Mouse (Mus musculus): ENCODE results near the gene Itprip. TPM values are rescaled to one million over a fixed set of nuclear protein-coding genes. Genes with fewer than 3 reads are reported as not detected.

Gene Itprip
- total and polyA plus RNA-seq, 2 experiments from 2014 or later = 1.5 to 3.5 TPM

GRCm38 (mm10) chr19:47885191-47885743 is 33.8 kb downstream of the Itprip start:
- ATAC-seq (ENCODE audit: low FRiP score) = no peak
- Histone ChIP-seq H3K9me3 (ENCODE audit: low read length) (no peaks in the 10 kb centered on the region), H3K27ac (ENCODE audit: low read depth, low read length) (no peak overlapping the region), H3K4me3 (ENCODE audit: low read depth, low read length) (no peak overlapping the region), H3K4me2 (ENCODE audit: low read depth, low read length, poor library complexity, severe bottlenecking) (no peak overlapping the region), H3K36me3 (ENCODE audit: insufficient read depth, low read length) (no peaks in the 10 kb centered on the region), H3K27me3 (ENCODE audit: insufficient read depth, low read length) (no peaks in the 10 kb centered on the region), H3K4me1 (ENCODE audit: insufficient read depth, low read length) (no peaks in the 10 kb centered on the region), H3K9ac (replicated peaks; ENCODE audit: low read length, poor library complexity, severe bottlenecking) (no peak overlapping the region)
- TF ChIP-seq CTCF (IDR thresholded peaks at IDR 0.05) = no peak
- DNase-seq (ENCODE audit: low spot score) = no peak
- WGBS = 74% methylated on average over 7 of the region's 7 CpGs

GRCm38 (mm10) chr19:47884296-47885085 is 34.6 kb downstream of the Itprip start:
- WGBS = 84% methylated on average over 13 of the region's 13 CpGs
- Histone ChIP-seq H3K27me3 (ENCODE audit: insufficient read depth, low read length) (no peaks in the 10 kb centered on the region), H3K4me1 (ENCODE audit: insufficient read depth, low read length) (no peaks in the 10 kb centered on the region), H3K9me3 (ENCODE audit: low read length) (no peaks in the 10 kb centered on the region), H3K4me2 (ENCODE audit: low read depth, low read length, poor library complexity, severe bottlenecking) (no peak overlapping the region), H3K36me3 (ENCODE audit: insufficient read depth, low read length) (no peaks in the 10 kb centered on the region), H3K4me3 (ENCODE audit: low read depth, low read length) (no peak overlapping the region), H3K9ac (replicated peaks; ENCODE audit: low read length, poor library complexity, severe bottlenecking) (no peak overlapping the region), H3K27ac (ENCODE audit: low read depth, low read length) (no peak overlapping the region)
- ATAC-seq (ENCODE audit: low FRiP score) = no peak
- DNase-seq (ENCODE audit: low spot score) = no peak
- no peak for TF ChIP-seq CTCF (IDR thresholded peaks at IDR 0.05)

- no peaks in the 10 kb centered on the region; the same call in 1 of the 2 replicates for H3K27me3 ChIP-seq (ENCODE audit: insufficient read depth, low read length)
- no peak for TF ChIP-seq CTCF (IDR thresholded peaks at IDR 0.05)
- H3K36me3 ChIP-seq (ENCODE audit: insufficient read depth, low read length) = no peaks in the 10 kb centered on the region
- no peaks in the 10 kb centered on the region for H3K9me3 ChIP-seq (ENCODE audit: low read length)
- no peaks in the 10 kb centered on the region for H3K4me1 ChIP-seq (ENCODE audit: insufficient read depth, low read length)
- no peak overlapping the region for H3K27ac ChIP-seq (ENCODE audit: low read depth, low read length)
- no peak overlapping the region for H3K4me3 ChIP-seq (ENCODE audit: low read depth, low read length)
- DNase-seq (ENCODE audit: low spot score) (no peak), ATAC-seq (ENCODE audit: low FRiP score) (peak; percentile 31; the same call in 1 of the 2 replicates)
- no peak overlapping the region for H3K9ac ChIP-seq (replicated peaks; ENCODE audit: low read length, poor library complexity, severe bottlenecking)
- 61% methylated on average over 9 of the region's 9 CpGs for WGBS
- H3K4me2 ChIP-seq (ENCODE audit: low read depth, low read length, poor library complexity, severe bottlenecking) = no peak overlapping the region
Observed at GRCm38 (mm10) chr19:47882882-47883254, 36.2 kb downstream of the Itprip start.

- no peak overlapping the region for H3K4me3 ChIP-seq (ENCODE audit: low read depth, low read length)
- peak; percentile 100 for TF ChIP-seq CTCF (IDR thresholded peaks at IDR 0.05)
Observed at GRCm38 (mm10) chr19:47882151-47882881, 36.8 kb downstream of the Itprip start.

GRCm38 (mm10) chr19:47881538-47881937 is 37.6 kb downstream of the Itprip start:
- no peaks in the 10 kb centered on the region for H3K4me1 ChIP-seq (ENCODE audit: insufficient read depth, low read length)
- no peak overlapping the region for H3K9ac ChIP-seq (replicated peaks; ENCODE audit: low read length, poor library complexity, severe bottlenecking)
- no peak for TF ChIP-seq CTCF (IDR thresholded peaks at IDR 0.05)
- no peak for DNase-seq (ENCODE audit: low spot score)
- H3K27ac ChIP-seq (ENCODE audit: low read depth, low read length) = no peak overlapping the region
- H3K4me3 ChIP-seq (ENCODE audit: low read depth, low read length) = no peak overlapping the region
- WGBS = 85% methylated on average over 7 of the region's 7 CpGs
- ATAC-seq (ENCODE audit: low FRiP score) = no peak
- H3K4me2 ChIP-seq (ENCODE audit: low read depth, low read length, poor library complexity, severe bottlenecking) = no peak overlapping the region
- H3K9me3 ChIP-seq (ENCODE audit: low read length) = no peaks in the 10 kb centered on the region
- H3K36me3 ChIP-seq (ENCODE audit: insufficient read depth, low read length) = no peaks in the 10 kb centered on the region
- no peaks in the 10 kb centered on the region; the same call in 1 of the 2 replicates for H3K27me3 ChIP-seq (ENCODE audit: insufficient read depth, low read length)

More at GRCm38 (mm10) chr19:47882151-47882881, 36.8 kb downstream of the Itprip start:
- Histone ChIP-seq H3K27ac (ENCODE audit: low read depth, low read length) (no peak overlapping the region), H3K4me2 (ENCODE audit: low read depth, low read length, poor library complexity, severe bottlenecking) (no peak overlapping the region), H3K27me3 (ENCODE audit: insufficient read depth, low read length) (no peaks in the 10 kb centered on the region; the same call in 1 of the 2 replicates), H3K9me3 (ENCODE audit: low read length) (no peaks in the 10 kb centered on the region), H3K9ac (replicated peaks; ENCODE audit: low read length, poor library complexity, severe bottlenecking) (no peak overlapping the region), H3K4me1 (ENCODE audit: insufficient read depth, low read length) (no peaks in the 10 kb centered on the region), H3K36me3 (ENCODE audit: insufficient read depth, low read length) (no peaks in the 10 kb centered on the region)
- peak; percentile 86 for DNase-seq (ENCODE audit: low spot score)
- ATAC-seq (ENCODE audit: low FRiP score) = peak; percentile 71
- WGBS = 27% methylated on average over 11 of the region's 11 CpGs

Measured in midbrain, postnatal 0 days (tissue).